Mouse (Mus musculus): ENCODE measurements at regions not wholly inside any gene's neighbourhood (a gene's known extent, or its start where the extent isn't known, plus 50 kb on each side); places are given as distances from the start of the nearest gene placed in this dataset.

- no peak for DNase-seq (ENCODE audit: low spot score in 2 of 2)
- intact Hi-C loops (cut with DNase I): no loop called here
Measured at GRCm38 (mm10) chr11:17694145-17694544, 259.5 kb downstream of the Etaa1 start.

- no peak for DNase-seq (ENCODE audit: low spot score in 2 of 2)
- intact Hi-C loops (cut with DNase I): no loop called here
Measured at GRCm38 (mm10) chr11:17708769-17709168, 244.9 kb downstream of the Etaa1 start.

GRCm38 (mm10) chr11:17722051-17722450 is 231.6 kb downstream of the Etaa1 start:
- no peak for DNase-seq (ENCODE audit: low spot score in 2 of 2)
- intact Hi-C loops (cut with DNase I): no loop called here

GRCm38 (mm10) chr11:17727258-17728034 is 226.2 kb downstream of the Etaa1 start:
- intact Hi-C loops (cut with DNase I): no loop called here
- no peak for DNase-seq (ENCODE audit: low spot score in 2 of 2)

- intact Hi-C loops (cut with DNase I): no loop called here
- DNase-seq (ENCODE audit: low spot score in 2 of 2): no peak
Measured at GRCm38 (mm10) chr11:17733075-17733474, 220.6 kb downstream of the Etaa1 start.

- intact Hi-C loops (cut with DNase I): no loop called here
- DNase-seq (ENCODE audit: low spot score in 2 of 2): peak in 1 of 2 experiments; percentile 42
Measured at GRCm38 (mm10) chr11:17734519-17734918, 219.2 kb downstream of the Etaa1 start.

GRCm38 (mm10) chr11:17738879-17739278 is 214.8 kb downstream of the Etaa1 start:
- no peak for DNase-seq (ENCODE audit: low spot score in 2 of 2)
- intact Hi-C loops (cut with DNase I): no loop called here

GRCm38 (mm10) chr11:17743821-17744220 is 209.9 kb downstream of the Etaa1 start:
- intact Hi-C loops (cut with DNase I): no loop called here
- no peak for DNase-seq (ENCODE audit: low spot score in 2 of 2)

- no peak for DNase-seq (ENCODE audit: low spot score in 2 of 2)
- intact Hi-C loops (cut with DNase I): no loop called here
Measured at GRCm38 (mm10) chr11:17750345-17750744, 203.3 kb downstream of the Etaa1 start.

GRCm38 (mm10) chr11:17759224-17759623 is 194.5 kb downstream of the Etaa1 start:
- DNase-seq (ENCODE audit: low spot score in 2 of 2): no peak
- intact Hi-C loops (cut with DNase I): no loop called here

- intact Hi-C loops (cut with DNase I): no loop called here
- DNase-seq (ENCODE audit: low spot score in 2 of 2): no peak
Measured at GRCm38 (mm10) chr11:17763411-17763810, 190.3 kb downstream of the Etaa1 start.

- intact Hi-C loops (cut with DNase I): no loop called here
- no peak for DNase-seq (ENCODE audit: low spot score in 2 of 2)
Measured at GRCm38 (mm10) chr11:17764146-17764545, 189.5 kb downstream of the Etaa1 start.

GRCm38 (mm10) chr11:17768345-17768759 is 185.3 kb downstream of the Etaa1 start:
- intact Hi-C loops (cut with DNase I): no loop called here
- no peak for DNase-seq (ENCODE audit: low spot score in 2 of 2)

GRCm38 (mm10) chr11:17768837-17769466 is 184.7 kb downstream of the Etaa1 start:
- intact Hi-C loops (cut with DNase I): no loop called here
- DNase-seq (ENCODE audit: low spot score in 2 of 2): no peak

GRCm38 (mm10) chr11:17797632-17798031 is 156.0 kb downstream of the Etaa1 start:
- DNase-seq (ENCODE audit: low spot score in 2 of 2): no peak
- intact Hi-C loops (cut with DNase I): no loop called here

- intact Hi-C loops (cut with DNase I): no loop called here
- no peak for DNase-seq (ENCODE audit: low spot score in 2 of 2)
Measured at GRCm38 (mm10) chr11:17807851-17808250, 145.8 kb downstream of the Etaa1 start.

GRCm38 (mm10) chr11:17811829-17812559 is 141.7 kb downstream of the Etaa1 start:
- intact Hi-C loops (cut with DNase I): no loop called here
- DNase-seq (ENCODE audit: low spot score in 2 of 2): no peak

- intact Hi-C loops (cut with DNase I): no loop called here
Measured at GRCm38 (mm10) chr11:17842642-17843041, 111.0 kb downstream of the Etaa1 start.

GRCm38 (mm10) chr11:17852405-17852804 is 101.3 kb downstream of the Etaa1 start:
- intact Hi-C loops (cut with DNase I): no loop called here
- DNase-seq (ENCODE audit: low spot score in 2 of 2): peak; percentile 17 to 40

More at GRCm38 (mm10) chr11:17842642-17843041, 111.0 kb downstream of the Etaa1 start:
- no peak for DNase-seq (ENCODE audit: low spot score in 2 of 2)

GRCm38 (mm10) chr11:17853246-17853804 is 100.3 kb downstream of the Etaa1 start:
- intact Hi-C loops (cut with DNase I): no loop called here
- DNase-seq (ENCODE audit: low spot score in 2 of 2): no peak

Measured in left cerebral cortex, postnatal 25 days (tissue).